Mouse (Mus musculus) left cerebral cortex, adult 18-20 months (tissue): ENCODE results near the gene Rnf17. TPM values are rescaled to one million over a fixed set of nuclear protein-coding genes. Genes with fewer than 3 reads are reported as not detected.

ENCODE experiments used
- DNase-seq, 2 experiments: peaks; one replicate each; pipeline ENCODE4 v3.0.0; 2021 to 2022; ENCODE audit warnings: low spot score in 2 of 2, mixed read lengths in 1 of 2
- long read RNA-seq, 2 experiments: library from polyadenylated mRNA; stranded (forward); transcript quantifications; one replicate each; pipeline ENCODE4 v2.0.0; 2021
- total RNA-seq, 2 experiments: library from RNA; stranded (reverse); gene quantifications; 2 replicates each; pipeline ENCODE4 v1.2.3; 2021

Rnf17 gene
- under 1 TPM; 0.59 to 0.79 TPM for total RNA-seq
- long read RNA-seq, experiment 1, result 0 reads
- long read RNA-seq, experiment 2, full-length matches to known transcripts, result 1 of 1 reads
- long read RNA-seq, experiment 2, partial matches to known transcripts, result 0 of 1 reads
- long read RNA-seq, experiment 2, other reads (novel, unspliced or antisense), result 0 of 1 reads

DNA sequence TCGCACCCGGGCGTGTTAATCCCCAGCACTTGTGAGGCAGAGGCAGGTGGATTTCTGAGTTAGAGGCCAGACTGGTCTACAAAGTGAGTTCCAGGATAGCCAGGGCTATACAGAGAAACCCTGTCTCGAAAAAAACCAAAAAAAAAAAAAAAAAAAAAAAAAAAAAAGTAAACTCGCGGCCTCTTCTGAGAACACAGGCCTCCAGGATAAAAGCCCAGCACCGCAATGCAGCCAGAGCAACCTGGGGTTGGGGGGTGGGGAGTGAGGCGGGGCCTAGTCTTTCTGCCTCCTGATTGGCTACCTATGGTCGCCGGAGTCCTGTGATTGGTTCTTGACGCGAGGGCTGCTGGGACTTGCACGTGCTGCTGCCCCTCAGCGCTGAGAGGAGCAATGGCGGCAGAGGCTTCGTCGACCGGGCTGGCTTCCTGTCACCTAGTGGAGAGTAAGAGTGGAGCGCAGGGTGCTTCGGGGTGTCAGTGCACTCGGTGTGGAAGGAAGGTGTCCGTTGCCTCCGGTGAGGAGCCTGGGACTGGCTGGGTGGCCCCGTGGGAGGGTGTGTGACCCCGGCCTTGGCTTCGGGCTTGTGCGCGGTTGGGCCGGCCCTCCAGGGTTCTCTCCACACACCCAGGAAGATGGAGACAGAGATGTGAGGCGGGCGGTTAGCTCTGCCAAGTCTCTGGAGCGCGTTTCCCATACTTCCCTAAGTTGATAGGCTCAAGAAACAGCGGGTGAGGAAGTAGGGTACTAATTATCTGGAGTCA, at the start of gene Rnf17:
TSS of gene Rnf17 (plus strand) at position 271 of the 761 bp plus-strand sequence.
- no peak for DNase-seq

GRCm38 (mm10) chr14:56354803-56355202, 47.6 kb upstream of the Rnf17 start:
- no peak for DNase-seq

DNA sequence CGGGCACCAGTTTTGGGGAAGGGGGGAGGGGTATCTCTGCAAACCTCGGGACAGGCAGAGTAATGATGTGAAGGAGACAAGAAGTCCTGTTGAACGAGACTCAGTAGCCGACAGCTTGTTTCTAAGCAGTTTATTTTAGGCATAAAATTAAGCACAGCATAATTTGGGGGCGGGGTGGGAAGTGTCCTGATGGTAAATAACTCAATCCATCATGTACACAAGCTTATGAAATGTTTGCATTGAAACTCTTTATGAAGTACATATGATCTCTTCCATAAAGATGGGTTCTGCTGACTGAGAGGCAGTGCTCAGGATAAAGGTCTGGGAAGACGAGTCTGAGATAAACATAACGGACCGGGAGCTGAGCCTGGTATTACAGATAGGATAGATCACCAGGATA, 47.0 kb upstream of the Rnf17 start:
- no peak for DNase-seq

DNA sequence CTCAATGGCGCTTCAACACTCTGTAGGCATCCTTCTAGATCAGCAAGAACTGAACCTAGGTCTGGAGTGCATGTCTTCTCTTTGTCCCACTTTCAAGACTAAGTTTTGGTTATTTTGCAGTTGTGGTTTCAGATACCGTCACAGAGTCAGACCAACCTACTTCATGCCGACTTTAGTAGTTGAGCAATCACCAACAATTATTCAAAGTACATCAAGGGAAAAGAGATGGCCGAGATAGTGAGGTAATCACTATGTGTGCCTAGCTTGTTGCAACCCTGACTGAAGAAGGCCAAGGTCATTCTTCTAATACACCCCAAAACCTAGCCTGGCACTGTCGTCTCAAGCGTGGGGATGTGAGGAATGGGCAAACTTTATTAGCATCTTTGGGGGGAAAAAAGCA, 46.2 kb upstream of the Rnf17 start:
- no peak for DNase-seq

GRCm38 (mm10) chr14:56358422-56358821, 44.0 kb upstream of the Rnf17 start:
- DNase-seq, result no peak

DNA sequence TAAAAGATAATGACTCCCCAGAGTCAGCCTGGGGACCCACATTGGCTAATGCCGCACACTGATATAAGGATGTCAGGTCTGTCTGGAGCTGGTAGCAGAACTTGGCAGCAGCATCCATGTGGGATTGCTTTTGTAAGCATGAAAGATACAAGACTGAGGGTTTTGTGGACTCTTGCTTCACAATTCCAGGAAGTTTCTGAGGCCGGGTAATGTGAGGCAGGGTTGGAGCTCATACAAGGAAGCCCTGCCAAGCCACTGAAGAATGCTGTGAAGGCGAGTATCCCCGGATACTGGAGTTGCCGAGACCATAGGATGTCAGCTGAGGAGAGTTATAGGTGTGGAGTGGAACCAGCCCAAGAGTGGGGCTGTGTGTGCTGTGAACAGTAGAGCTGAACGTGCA, 43.2 kb upstream of the Rnf17 start:
- DNase-seq, result no peak

DNA sequence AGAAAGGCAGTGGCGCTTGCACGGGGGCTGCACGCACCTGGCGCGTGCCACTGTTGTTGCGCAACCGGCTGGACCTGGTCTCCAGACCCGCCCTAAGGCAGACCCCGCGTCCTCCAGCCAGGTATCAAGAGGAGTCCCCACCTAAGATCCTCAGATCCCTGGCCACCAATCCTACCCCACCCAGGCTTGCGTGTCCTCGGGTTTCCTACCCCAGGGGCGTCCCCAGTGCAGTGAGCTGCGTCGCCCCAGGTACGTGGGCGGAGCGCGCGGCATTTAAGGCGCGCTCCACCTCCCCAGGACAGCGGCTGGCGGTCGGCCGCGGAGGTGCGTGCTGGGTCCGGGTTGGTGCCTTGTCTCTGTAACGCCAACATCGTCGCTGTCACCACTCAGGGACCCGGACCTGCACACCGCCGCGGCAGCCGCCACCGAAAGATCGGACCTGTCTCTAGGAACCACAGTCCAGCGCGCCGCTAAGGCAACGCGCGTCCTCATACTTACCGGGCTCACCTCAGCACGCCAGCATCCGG, 37.6 kb upstream of the Rnf17 start, which contains the start of gene Atp12a:
TSS of gene Atp12a (plus strand) at position 358 of the 527 bp plus-strand sequence.
- DNase-seq, result peak in 1 of 2 experiments; percentile 7

- no peak for DNase-seq
These were observed 37.1 kb upstream of the Rnf17 start for GRCm38 (mm10) chr14:56365292-56365691.

DNA sequence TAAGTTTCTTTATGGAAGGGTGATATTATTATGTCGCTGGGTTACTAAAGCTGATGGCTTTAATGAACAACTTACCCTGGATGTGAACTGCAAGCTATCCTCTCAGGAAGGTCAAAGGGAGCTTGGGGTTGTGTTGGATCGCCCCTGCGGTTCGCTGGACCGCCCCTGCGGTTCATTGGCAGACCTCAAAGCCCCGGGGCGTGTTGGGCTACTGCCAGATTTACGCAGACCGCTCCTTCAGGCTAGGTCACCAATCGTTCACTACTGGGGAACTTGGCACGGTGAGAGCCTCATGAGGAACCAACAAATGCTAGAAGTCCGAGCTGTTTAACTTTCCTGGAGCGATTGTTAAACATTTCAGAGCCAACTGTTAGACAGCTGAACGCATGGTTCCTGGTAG, 35.7 kb upstream of the Rnf17 start:
- DNase-seq, result no peak

- no peak for DNase-seq
These were observed 33.5 kb upstream of the Rnf17 start for GRCm38 (mm10) chr14:56368834-56369233.

- peak; percentile 83 to 88 for DNase-seq
These were observed 26.6 kb upstream of the Rnf17 start for GRCm38 (mm10) chr14:56375731-56376130.

DNA sequence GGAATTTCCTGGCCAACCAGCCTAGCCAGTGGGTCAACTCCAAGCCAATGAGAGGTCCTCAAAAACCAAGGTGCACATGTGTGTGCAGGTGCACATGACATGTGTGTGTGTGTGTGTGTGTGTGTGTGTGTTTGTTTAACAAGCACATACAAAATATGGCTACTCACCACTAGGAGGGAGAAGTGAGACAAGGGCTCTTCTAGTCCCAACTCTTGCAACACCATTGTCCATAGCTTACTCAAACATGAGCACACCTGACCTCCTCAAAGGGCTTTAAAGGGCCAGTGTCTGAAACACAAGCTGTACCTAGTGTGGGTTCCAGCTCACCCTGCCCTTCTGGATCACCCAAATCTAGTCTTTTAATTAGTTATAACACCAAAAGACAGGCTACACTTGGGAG, 24.6 kb upstream of the Rnf17 start:
- no peak for DNase-seq

GRCm38 (mm10) chr14:56379336-56379735, 23.0 kb upstream of the Rnf17 start:
- DNase-seq, result no peak

GRCm38 (mm10) chr14:56382366-56382765, 20.0 kb upstream of the Rnf17 start:
- no peak for DNase-seq

GRCm38 (mm10) chr14:56390247-56390646, 12.1 kb upstream of the Rnf17 start:
- DNase-seq, result no peak

- no peak for DNase-seq
These were observed 8.6 kb upstream of the Rnf17 start for GRCm38 (mm10) chr14:56393704-56394312.

DNA sequence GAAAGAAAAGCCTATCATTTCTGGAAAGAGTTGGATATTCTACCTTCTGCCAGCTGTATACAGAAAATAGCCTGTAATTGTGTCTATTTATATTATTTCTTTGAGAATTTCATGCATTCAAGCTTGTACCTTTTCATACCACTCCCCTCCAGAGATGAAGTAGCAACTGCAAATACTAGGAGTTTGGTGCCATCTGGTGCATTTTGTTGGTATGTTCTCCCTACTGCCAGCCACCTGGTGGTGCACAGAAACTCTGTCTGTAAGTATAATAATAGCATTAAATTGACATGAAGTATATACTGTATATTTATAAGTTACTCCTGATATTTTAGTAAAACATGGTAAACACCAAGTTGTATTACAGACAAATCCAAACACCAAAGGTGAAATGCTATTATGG, 4.4 kb upstream of the Rnf17 start:
- DNase-seq, result peak; percentile 13 to 40

DNA sequence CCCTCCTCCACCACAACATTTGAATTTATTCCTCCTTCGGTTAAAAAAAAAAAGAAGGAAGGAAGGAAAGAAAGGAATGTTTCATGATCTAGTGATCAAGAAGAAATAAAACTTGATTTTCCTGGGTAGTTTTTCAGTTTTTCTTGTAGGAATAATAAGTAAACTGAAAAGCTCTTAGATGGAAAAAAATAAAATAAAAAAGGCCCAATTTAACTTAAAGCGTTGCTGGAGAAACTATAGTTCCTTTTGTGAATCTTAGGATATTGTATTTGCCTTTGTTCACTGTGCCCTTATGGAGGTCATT, 643 bp downstream of the Rnf17 start:
- no peak for DNase-seq

- no peak for DNase-seq
These were observed 59.7 kb downstream of the Rnf17 start for GRCm38 (mm10) chr14:56462090-56462489.

DNA sequence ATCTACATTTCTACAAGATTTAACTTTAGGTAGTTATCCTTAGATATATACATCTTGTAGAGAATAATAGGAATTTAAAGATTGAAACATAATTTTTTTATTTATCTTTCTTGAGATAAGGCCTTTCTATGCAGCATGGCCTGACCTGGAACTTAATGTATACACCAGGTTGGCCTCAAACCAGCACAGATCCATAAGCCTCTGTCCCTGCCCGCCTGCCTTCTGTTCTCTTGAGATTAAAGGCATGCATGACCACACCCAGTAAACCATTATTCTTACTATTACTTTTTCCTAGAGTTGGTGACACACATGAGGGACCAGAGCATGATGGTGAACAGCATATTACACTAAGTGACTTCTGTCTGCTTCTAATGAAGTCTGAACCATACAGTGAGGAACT, 60.3 kb downstream of the Rnf17 start:
- DNase-seq, result no peak

GRCm38 (mm10) chr14:56468145-56468544, 65.8 kb downstream of the Rnf17 start:
- no peak for DNase-seq

DNA sequence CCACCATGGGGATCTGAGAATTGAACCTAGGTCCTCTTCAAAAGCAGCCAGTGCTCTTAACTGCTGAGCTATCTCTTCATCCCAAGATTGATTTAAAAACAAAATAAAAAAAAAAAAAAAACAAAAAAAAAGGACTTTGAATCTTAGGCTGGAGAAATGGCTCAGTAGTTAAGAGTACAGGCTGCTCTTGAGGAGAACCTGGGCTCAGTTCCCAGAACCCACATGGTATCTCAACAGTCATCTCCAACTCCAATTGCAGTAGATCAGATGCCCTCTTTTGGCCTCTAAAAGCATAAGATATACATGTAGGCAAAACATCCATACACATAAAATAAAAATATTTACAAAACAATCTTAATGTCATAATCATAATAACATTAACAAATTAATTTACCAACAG, 87.4 kb downstream of the Rnf17 start:
- no peak for DNase-seq
